Mouse (Mus musculus): ENCODE measurements around the gene Cenpj. TPM values are rescaled to one million over a fixed set of nuclear protein-coding genes. Genes with fewer than 3 reads are reported as not detected.

Gene Cenpj
- polyA plus RNA-seq, 1 experiment from 2014 or later = 11.8 TPM

GRCm38 (mm10) chr14:56575969-56576901 lies 1.0 kb upstream of the Cenpj start:
- peaks cover 14% of the 10 kb centered on the region for H3K4me1 ChIP-seq (replicated peaks)
- DNase-seq (ENCODE audit: low spot score) = no peak
- no peaks in the 10 kb centered on the region for H3K27me3 ChIP-seq (ENCODE audit: insufficient read depth, poor library complexity, severe bottlenecking)
- no peak overlapping the region for H3K27ac ChIP-seq
- H3K9me3 ChIP-seq = no peaks in the 10 kb centered on the region
- peak overlapping the region; percentile 59 for H3K4me3 ChIP-seq
- WGBS = 76% methylated on average over 18 of the region's 18 CpGs
- H3K36me3 ChIP-seq = no peaks in the 10 kb centered on the region

DNA sequence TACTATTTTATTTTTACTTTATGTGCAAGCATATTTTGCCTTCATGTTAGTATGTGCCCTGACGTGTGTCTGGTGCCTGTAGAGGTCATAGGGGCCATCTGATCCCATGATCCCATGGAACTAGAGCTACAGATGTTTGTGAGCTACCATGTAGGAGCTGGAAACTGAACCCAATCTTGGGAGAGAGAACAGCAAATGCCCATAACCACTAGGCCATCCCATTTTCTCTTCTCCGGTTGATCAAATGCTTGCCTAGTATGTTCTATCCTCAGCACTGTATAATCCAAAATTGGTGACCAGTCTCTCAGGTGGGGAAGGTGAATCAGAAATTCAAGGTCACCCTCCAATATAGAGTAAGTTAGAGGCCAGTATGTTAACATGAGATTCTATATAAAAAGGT lies 2.7 kb downstream of the Cenpj start:
- H3K4me3 ChIP-seq = peak overlapping the region; percentile 81
- no peak for DNase-seq (ENCODE audit: low spot score)
- H3K27me3 ChIP-seq (ENCODE audit: insufficient read depth, poor library complexity, severe bottlenecking) = no peaks in the 10 kb centered on the region
- H3K27ac ChIP-seq = peak overlapping the region; percentile 91
- H3K9me3 ChIP-seq = no peaks in the 10 kb centered on the region
- no peaks in the 10 kb centered on the region for H3K36me3 ChIP-seq
- 74% methylated on average over 2 of the region's 2 CpGs for WGBS
- H3K4me1 ChIP-seq (replicated peaks) = peaks cover 30% of the 10 kb centered on the region

DNA sequence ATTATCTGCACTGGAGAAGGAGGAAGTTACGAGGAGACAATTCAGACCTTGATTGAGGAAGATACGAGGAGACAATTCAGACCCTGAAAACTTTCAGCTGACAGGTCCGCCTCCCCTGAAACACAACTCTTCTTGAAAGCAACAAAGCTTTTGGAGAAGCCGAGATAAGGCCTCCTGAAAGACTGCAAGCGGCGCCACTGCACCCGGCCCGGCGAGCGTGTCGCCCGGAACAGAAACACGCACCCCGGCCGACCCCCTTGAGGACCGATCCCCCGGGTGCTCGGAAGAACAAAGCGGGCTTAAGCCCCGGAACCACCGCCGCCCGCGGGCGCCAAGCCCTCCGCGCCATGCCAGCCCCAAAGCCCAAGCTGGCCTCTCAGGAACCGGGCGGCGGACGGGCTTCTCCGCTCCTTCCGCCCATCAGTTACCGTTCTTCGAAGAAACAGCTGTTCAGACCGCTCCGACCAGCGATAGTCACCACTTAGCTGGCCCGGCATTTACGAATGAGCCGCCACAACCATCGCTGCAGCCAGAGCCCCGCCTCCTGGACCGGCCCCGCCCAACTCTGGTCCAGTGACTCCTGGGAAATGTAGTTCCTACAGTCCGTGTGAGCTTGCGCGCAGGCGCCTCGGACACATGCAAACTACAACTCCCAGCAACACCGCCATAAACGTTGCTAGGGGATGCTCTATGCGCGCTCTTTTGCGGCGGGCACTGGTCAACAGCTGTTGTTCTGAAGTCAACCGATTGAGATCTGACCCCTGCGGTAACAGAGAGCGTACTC lies 3.7 kb downstream of the Cenpj start:
- Histone ChIP-seq H3K27me3 (ENCODE audit: insufficient read depth, poor library complexity, severe bottlenecking) (no peaks in the 10 kb centered on the region), H3K27ac (peak overlapping the region; percentile 91), H3K36me3 (peaks cover 4% of the 10 kb centered on the region), H3K4me1 (replicated peaks) (peaks cover 30% of the 10 kb centered on the region), H3K9me3 (no peaks in the 10 kb centered on the region), H3K4me3 (peak overlapping the region; percentile 81)
- WGBS = under 1% methylated on average over 59 of the region's 59 CpGs
- DNase-seq (ENCODE audit: low spot score) = peak; percentile 98

- Histone ChIP-seq H3K4me3 (no peak overlapping the region), H3K27ac (no peak overlapping the region), H3K4me1 (replicated peaks) (peaks cover 22% of the 10 kb centered on the region), H3K9me3 (no peaks in the 10 kb centered on the region), H3K36me3 (peaks cover 19% of the 10 kb centered on the region), H3K27me3 (ENCODE audit: insufficient read depth, poor library complexity, severe bottlenecking) (no peaks in the 10 kb centered on the region)
- 87% methylated on average over 4 of the region's 4 CpGs for WGBS
- DNase-seq (ENCODE audit: low spot score) = no peak
Observed at GRCm38 (mm10) chr14:56569041-56569440, 6.2 kb downstream of the Cenpj start.

DNA sequence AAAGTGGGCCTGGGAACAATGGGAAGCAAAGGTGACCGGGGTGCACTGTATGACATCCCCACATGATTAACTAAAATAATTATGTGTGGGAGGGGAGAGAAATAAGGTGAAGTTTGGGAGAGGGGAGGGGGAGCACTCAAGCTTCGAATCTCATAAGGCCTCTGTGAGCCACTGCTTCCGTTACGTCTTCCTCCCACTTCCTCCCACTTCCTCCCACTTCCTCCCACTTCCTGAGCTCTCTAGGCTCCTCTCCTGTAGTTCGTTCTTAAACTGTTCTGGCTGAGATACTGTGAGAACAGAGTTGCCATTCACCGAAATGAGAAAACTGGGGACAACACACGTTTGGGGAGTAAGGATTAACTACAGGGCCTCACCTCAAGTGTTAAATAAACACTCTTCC lies 7.7 kb downstream of the Cenpj start:
- Histone ChIP-seq H3K36me3 (peaks cover 32% of the 10 kb centered on the region), H3K27ac (no peak overlapping the region), H3K27me3 (ENCODE audit: insufficient read depth, poor library complexity, severe bottlenecking) (no peaks in the 10 kb centered on the region), H3K4me3 (no peak overlapping the region), H3K4me1 (replicated peaks) (peaks cover 19% of the 10 kb centered on the region), H3K9me3 (no peaks in the 10 kb centered on the region)
- DNase-seq (ENCODE audit: low spot score) = no peak
- 86% methylated on average over 7 of the region's 7 CpGs for WGBS

- Histone ChIP-seq H3K27me3 (ENCODE audit: insufficient read depth, poor library complexity, severe bottlenecking) (no peaks in the 10 kb centered on the region), H3K4me1 (replicated peaks) (no peaks in the 10 kb centered on the region), H3K36me3 (peaks cover 79% of the 10 kb centered on the region), H3K9me3 (no peaks in the 10 kb centered on the region), H3K27ac (no peak overlapping the region), H3K4me3 (no peak overlapping the region)
- 93% methylated on average over 3 of the region's 3 CpGs for WGBS
- DNase-seq (ENCODE audit: low spot score) = no peak
Observed at GRCm38 (mm10) chr14:56559134-56559533, 16.1 kb downstream of the Cenpj start.

GRCm38 (mm10) chr14:56554716-56555115 lies 20.5 kb downstream of the Cenpj start:
- Histone ChIP-seq H3K27ac (no peak overlapping the region), H3K27me3 (ENCODE audit: insufficient read depth, poor library complexity, severe bottlenecking) (no peaks in the 10 kb centered on the region), H3K9me3 (no peaks in the 10 kb centered on the region), H3K36me3 (peaks cover 85% of the 10 kb centered on the region), H3K4me3 (no peak overlapping the region), H3K4me1 (replicated peaks) (no peaks in the 10 kb centered on the region)
- 95% methylated on average over 2 of the region's 2 CpGs for WGBS
- no peak for DNase-seq (ENCODE audit: low spot score)

GRCm38 (mm10) chr14:56553331-56553730 lies 21.9 kb downstream of the Cenpj start:
- Histone ChIP-seq H3K9me3 (no peaks in the 10 kb centered on the region), H3K27ac (no peak overlapping the region), H3K27me3 (ENCODE audit: insufficient read depth, poor library complexity, severe bottlenecking) (no peaks in the 10 kb centered on the region), H3K4me1 (replicated peaks) (no peaks in the 10 kb centered on the region), H3K36me3 (peaks cover 86% of the 10 kb centered on the region), H3K4me3 (no peak overlapping the region)
- no peak for DNase-seq (ENCODE audit: low spot score)
- WGBS = 94% methylated on average over 7 of the region's 7 CpGs

DNA sequence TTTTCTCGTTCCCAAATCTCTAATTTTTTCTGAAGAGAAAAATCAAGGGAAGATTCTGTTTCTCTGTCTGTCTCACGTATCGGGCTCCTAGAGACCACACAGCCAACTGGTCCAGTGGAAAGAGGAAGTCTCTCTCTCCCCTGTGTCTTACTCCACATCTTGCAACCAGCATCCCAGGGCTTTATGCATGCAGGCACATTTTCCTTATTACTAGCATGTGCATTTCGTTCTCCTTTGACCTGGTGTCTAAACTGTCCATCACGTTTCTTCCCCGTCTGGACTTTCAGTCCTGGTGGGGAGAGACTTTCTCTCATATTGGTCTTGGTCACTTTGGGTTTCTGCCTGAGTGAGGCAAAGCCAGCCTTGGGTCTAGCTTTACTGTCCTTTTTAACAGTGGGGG lies 22.3 kb downstream of the Cenpj start:
- Histone ChIP-seq H3K4me3 (no peak overlapping the region), H3K4me1 (replicated peaks) (no peaks in the 10 kb centered on the region), H3K27me3 (ENCODE audit: insufficient read depth, poor library complexity, severe bottlenecking) (no peaks in the 10 kb centered on the region), H3K27ac (no peak overlapping the region), H3K36me3 (peaks cover 82% of the 10 kb centered on the region), H3K9me3 (no peaks in the 10 kb centered on the region)
- no peak for DNase-seq (ENCODE audit: low spot score)
- WGBS = 89% methylated on average over 6 of the region's 6 CpGs

DNA sequence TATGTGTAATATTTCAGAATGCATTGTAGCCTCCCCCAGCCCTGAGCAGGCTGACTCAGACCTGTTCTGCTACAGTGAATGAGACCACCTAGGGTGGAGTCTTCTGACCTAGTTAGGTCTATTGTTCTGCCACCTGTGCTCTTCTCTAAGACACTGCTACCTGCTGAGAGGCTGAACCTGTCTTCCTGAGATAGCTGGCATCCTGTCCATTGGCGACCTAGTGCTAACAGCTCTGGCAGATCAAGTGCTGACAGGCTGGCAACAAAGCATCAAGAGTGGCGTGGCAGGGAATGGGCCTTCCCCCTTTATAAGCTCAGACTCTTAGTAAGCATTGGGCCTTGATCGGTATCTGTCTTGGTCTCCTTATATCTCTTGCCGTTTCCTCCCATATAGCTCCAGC lies 24.3 kb downstream of the Cenpj start:
- Histone ChIP-seq H3K4me3 (no peak overlapping the region), H3K4me1 (replicated peaks) (no peaks in the 10 kb centered on the region), H3K36me3 (peaks cover 79% of the 10 kb centered on the region), H3K27me3 (ENCODE audit: insufficient read depth, poor library complexity, severe bottlenecking) (no peaks in the 10 kb centered on the region), H3K27ac (no peak overlapping the region), H3K9me3 (no peaks in the 10 kb centered on the region)
- no peak for DNase-seq (ENCODE audit: low spot score)
- WGBS = 89% methylated on average over 4 of the region's 4 CpGs

GRCm38 (mm10) chr14:56545491-56545890 lies 29.7 kb downstream of the Cenpj start:
- H3K36me3 ChIP-seq = peaks cover 53% of the 10 kb centered on the region
- 94% methylated on average over 4 of the region's 4 CpGs for WGBS
- no peaks in the 10 kb centered on the region for H3K4me1 ChIP-seq (replicated peaks)

DNA sequence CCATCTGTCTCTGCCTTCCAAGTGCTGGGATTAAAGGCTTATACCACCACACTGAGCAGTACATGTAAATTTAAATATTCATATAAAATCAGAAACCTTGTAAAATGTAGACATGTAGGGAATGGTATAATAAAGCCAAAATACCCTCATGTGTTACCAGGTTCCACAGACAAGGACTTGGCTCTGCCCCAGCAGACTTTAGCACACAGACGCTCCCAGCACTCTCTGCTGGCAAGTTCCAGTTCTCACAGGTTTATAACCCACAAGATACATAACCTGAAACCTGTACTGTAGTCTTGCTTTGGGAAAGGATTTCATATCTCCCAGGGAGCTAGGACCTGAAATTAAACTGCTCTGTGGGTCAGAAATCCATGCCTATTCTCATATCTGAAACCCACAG lies 30.3 kb downstream of the Cenpj start:
- Histone ChIP-seq H3K27me3 (ENCODE audit: insufficient read depth, poor library complexity, severe bottlenecking) (no peaks in the 10 kb centered on the region), H3K9me3 (no peaks in the 10 kb centered on the region), H3K4me3 (no peak overlapping the region), H3K27ac (no peak overlapping the region), H3K4me1 (replicated peaks) (no peaks in the 10 kb centered on the region), H3K36me3 (peaks cover 49% of the 10 kb centered on the region)
- no peak for DNase-seq (ENCODE audit: low spot score)
- WGBS = 98% methylated on average over 1 of the region's 1 CpGs

More at GRCm38 (mm10) chr14:56545491-56545890, 29.7 kb downstream of the Cenpj start:
- Histone ChIP-seq H3K9me3 (no peaks in the 10 kb centered on the region), H3K4me3 (no peak overlapping the region), H3K27me3 (ENCODE audit: insufficient read depth, poor library complexity, severe bottlenecking) (no peaks in the 10 kb centered on the region), H3K27ac (no peak overlapping the region)
- no peak for DNase-seq (ENCODE audit: low spot score)

DNA sequence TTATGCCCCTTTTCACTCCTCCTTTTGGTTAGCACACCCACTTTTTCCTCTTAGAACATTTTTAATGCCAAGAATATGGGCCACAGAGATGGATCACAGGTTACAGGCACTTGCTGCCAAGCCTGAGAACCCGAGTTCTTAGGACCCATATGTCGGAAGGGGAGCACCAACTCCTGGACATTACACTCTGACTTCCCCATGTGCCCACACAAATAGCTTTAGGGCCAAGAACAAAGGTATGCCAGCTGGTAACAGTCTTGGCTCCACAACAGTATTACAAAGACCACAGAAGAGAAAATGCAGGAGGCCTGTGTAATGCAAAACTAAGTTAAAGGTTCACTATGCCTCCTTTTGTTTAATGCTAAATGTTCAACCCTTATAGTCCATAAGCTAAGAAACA lies 44.4 kb downstream of the Cenpj start:
- 80% methylated on average over 2 of the region's 2 CpGs for WGBS
- DNase-seq (ENCODE audit: low spot score) = no peak
- Histone ChIP-seq H3K9me3 (no peaks in the 10 kb centered on the region), H3K36me3 (peaks cover 84% of the 10 kb centered on the region), H3K27me3 (ENCODE audit: insufficient read depth, poor library complexity, severe bottlenecking) (no peaks in the 10 kb centered on the region), H3K4me1 (replicated peaks) (no peaks in the 10 kb centered on the region), H3K27ac (no peak overlapping the region), H3K4me3 (no peak overlapping the region)
